Mouse (Mus musculus): ENCODE measurements around the gene Cxcr3. TPM values are rescaled to one million over a fixed set of nuclear protein-coding genes. Genes with fewer than 3 reads are reported as not detected.

Gene Cxcr3
- total RNA-seq, 1 experiment, result not detected

- no peak for DNase-seq (ENCODE audit: low read depth, low spot score)
- H3K4me3 ChIP-seq (ENCODE audit: insufficient read depth in 1 of 2, low read depth in 1 of 2, low read length in 2 of 2, poor library complexity in 1 of 2, severe bottlenecking in 1 of 2), result no peak overlapping the region
- H3K27ac ChIP-seq (ENCODE audit: insufficient read depth, low read depth, low read length, poor library complexity, severe bottlenecking), result no peak overlapping the region
- no peaks in the 10 kb centered on the region for H3K9me3 ChIP-seq (ENCODE audit: control insufficient read depth, insufficient read depth, low read depth, low read length)
- H3K36me3 ChIP-seq (ENCODE audit: control insufficient read depth, insufficient read depth, low read length, poor library complexity, severe bottlenecking), result no peaks in the 10 kb centered on the region
- no peak overlapping the region for H3K9ac ChIP-seq (ENCODE audit: insufficient read depth, low read depth, low read length, poor library complexity, severe bottlenecking)
- no peaks in the 10 kb centered on the region for H3K4me1 ChIP-seq (ENCODE audit: control insufficient read depth in 2 of 2, insufficient read depth in 2 of 2, low read length in 2 of 2, poor library complexity in 1 of 2)
- in situ Hi-C loops (cut with MboI; ENCODE audit: low sequenced_read_pairs in 2 of 2, unreplicated experiment in 2 of 2), result no loop called here
- TF ChIP-seq ZNF384 (IDR thresholded peaks at IDR 0.05; ENCODE audit: low read depth, low read length), result no peak
- TF ChIP-seq CHD2 (IDR thresholded peaks at IDR 0.05; ENCODE audit: low read depth, low read length), result no peak
- no peak for TF ChIP-seq ZC3H11A (IDR thresholded peaks at IDR 0.05; ENCODE audit: borderline replicate concordance, low read depth, low read length)
- TF ChIP-seq HCFC1 (IDR thresholded peaks at IDR 0.05; ENCODE audit: borderline replicate concordance, insufficient read depth, low read length), result no peak
- TF ChIP-seq MAFK (IDR thresholded peaks at IDR 0.05; ENCODE audit: insufficient read depth, low read depth, low read length), result no peak
These were observed 6.4 kb upstream of the Cxcr3 start for GRCm38 (mm10) chrX:101740335-101741063.

GRCm38 (mm10) chrX:101737201-101737600 is 3.1 kb upstream of the Cxcr3 start:
- H3K27ac ChIP-seq (ENCODE audit: insufficient read depth, low read depth, low read length, poor library complexity, severe bottlenecking), result no peak overlapping the region
- no peaks in the 10 kb centered on the region for H3K9me3 ChIP-seq (ENCODE audit: control insufficient read depth, insufficient read depth, low read depth, low read length)
- TF ChIP-seq MAFK (IDR thresholded peaks at IDR 0.05; ENCODE audit: insufficient read depth, low read depth, low read length), result no peak
- TF ChIP-seq ZNF384 (IDR thresholded peaks at IDR 0.05; ENCODE audit: low read depth, low read length), result no peak
- no peak for TF ChIP-seq HCFC1 (IDR thresholded peaks at IDR 0.05; ENCODE audit: borderline replicate concordance, insufficient read depth, low read length)
- TF ChIP-seq ZC3H11A (IDR thresholded peaks at IDR 0.05; ENCODE audit: borderline replicate concordance, low read depth, low read length), result no peak
- no peak for TF ChIP-seq CHD2 (IDR thresholded peaks at IDR 0.05; ENCODE audit: low read depth, low read length)
- no peak for DNase-seq (ENCODE audit: low read depth, low spot score)
- no peak overlapping the region for H3K9ac ChIP-seq (ENCODE audit: insufficient read depth, low read depth, low read length, poor library complexity, severe bottlenecking)
- no peaks in the 10 kb centered on the region for H3K36me3 ChIP-seq (ENCODE audit: control insufficient read depth, insufficient read depth, low read length, poor library complexity, severe bottlenecking)
- no peak overlapping the region for H3K4me3 ChIP-seq (ENCODE audit: insufficient read depth in 1 of 2, low read depth in 1 of 2, low read length in 2 of 2, poor library complexity in 1 of 2, severe bottlenecking in 1 of 2)
- in situ Hi-C loops (cut with MboI; ENCODE audit: low sequenced_read_pairs in 2 of 2, unreplicated experiment in 2 of 2), result no loop called here
- H3K4me1 ChIP-seq (ENCODE audit: control insufficient read depth in 2 of 2, insufficient read depth in 2 of 2, low read length in 2 of 2, poor library complexity in 1 of 2), result peaks cover 0 to 4% of the 10 kb centered on the region in 2 experiments; a peak in 1 of 4 replicates

GRCm38 (mm10) chrX:101734981-101735380 is 912 bp upstream of the Cxcr3 start:
- no peak overlapping the region for H3K9ac ChIP-seq (ENCODE audit: insufficient read depth, low read depth, low read length, poor library complexity, severe bottlenecking)
- peaks cover 0 to 4% of the 10 kb centered on the region in 2 experiments; a peak in 1 of 4 replicates for H3K4me1 ChIP-seq (ENCODE audit: control insufficient read depth in 2 of 2, insufficient read depth in 2 of 2, low read length in 2 of 2, poor library complexity in 1 of 2)
- in situ Hi-C loops (cut with MboI; ENCODE audit: low sequenced_read_pairs in 2 of 2, unreplicated experiment in 2 of 2), result no loop called here
- H3K4me3 ChIP-seq (ENCODE audit: insufficient read depth in 1 of 2, low read depth in 1 of 2, low read length in 2 of 2, poor library complexity in 1 of 2, severe bottlenecking in 1 of 2), result no peak overlapping the region
- H3K36me3 ChIP-seq (ENCODE audit: control insufficient read depth, insufficient read depth, low read length, poor library complexity, severe bottlenecking), result no peaks in the 10 kb centered on the region
- no peaks in the 10 kb centered on the region for H3K9me3 ChIP-seq (ENCODE audit: control insufficient read depth, insufficient read depth, low read depth, low read length)
- no peak overlapping the region for H3K27ac ChIP-seq (ENCODE audit: insufficient read depth, low read depth, low read length, poor library complexity, severe bottlenecking)
- peak; percentile 13 for DNase-seq (ENCODE audit: low read depth, low spot score)
- no peak for TF ChIP-seq CHD2 (IDR thresholded peaks at IDR 0.05; ENCODE audit: low read depth, low read length)
- TF ChIP-seq HCFC1 (IDR thresholded peaks at IDR 0.05; ENCODE audit: borderline replicate concordance, insufficient read depth, low read length), result no peak
- no peak for TF ChIP-seq ZNF384 (IDR thresholded peaks at IDR 0.05; ENCODE audit: low read depth, low read length)
- no peak for TF ChIP-seq MAFK (IDR thresholded peaks at IDR 0.05; ENCODE audit: insufficient read depth, low read depth, low read length)
- no peak for TF ChIP-seq ZC3H11A (IDR thresholded peaks at IDR 0.05; ENCODE audit: borderline replicate concordance, low read depth, low read length)

GRCm38 (mm10) chrX:101733288-101733687 is 781 bp downstream of the Cxcr3 start:
- Histone ChIP-seq H3K9ac (ENCODE audit: insufficient read depth, low read depth, low read length, poor library complexity, severe bottlenecking) (no peak overlapping the region), H3K4me1 (ENCODE audit: control insufficient read depth in 2 of 2, insufficient read depth in 2 of 2, low read length in 2 of 2, poor library complexity in 1 of 2) (peaks cover 0 to 4% of the 10 kb centered on the region in 2 experiments; a peak in 1 of 4 replicates), H3K36me3 (ENCODE audit: control insufficient read depth, insufficient read depth, low read length, poor library complexity, severe bottlenecking) (no peaks in the 10 kb centered on the region), H3K9me3 (ENCODE audit: control insufficient read depth, insufficient read depth, low read depth, low read length) (no peaks in the 10 kb centered on the region), H3K27ac (ENCODE audit: insufficient read depth, low read depth, low read length, poor library complexity, severe bottlenecking) (no peak overlapping the region), H3K4me3 (ENCODE audit: insufficient read depth in 1 of 2, low read depth in 1 of 2, low read length in 2 of 2, poor library complexity in 1 of 2, severe bottlenecking in 1 of 2) (no peak overlapping the region)
- in situ Hi-C loops (cut with MboI; ENCODE audit: low sequenced_read_pairs in 2 of 2, unreplicated experiment in 2 of 2), result no loop called here
- no peak for TF ChIP-seq HCFC1 (IDR thresholded peaks at IDR 0.05; ENCODE audit: borderline replicate concordance, insufficient read depth, low read length)
- no peak for TF ChIP-seq CHD2 (IDR thresholded peaks at IDR 0.05; ENCODE audit: low read depth, low read length)
- TF ChIP-seq ZNF384 (IDR thresholded peaks at IDR 0.05; ENCODE audit: low read depth, low read length), result no peak
- no peak for TF ChIP-seq MAFK (IDR thresholded peaks at IDR 0.05; ENCODE audit: insufficient read depth, low read depth, low read length)
- TF ChIP-seq ZC3H11A (IDR thresholded peaks at IDR 0.05; ENCODE audit: borderline replicate concordance, low read depth, low read length), result no peak
- no peak for DNase-seq (ENCODE audit: low read depth, low spot score)

Measured in ES-E14 (cell line).